Mouse (Mus musculus): Measurements from ENCODE around the gene Lrrtm3. TPM values are rescaled to one million over a fixed set of nuclear protein-coding genes. Genes with fewer than 3 reads are reported as not detected.

The Lrrtm3 gene
- total RNA-seq, 2 experiments from 2014 or later, result 0.48 to 0.56 TPM

GRCm38 (mm10) chr10:63908878-63909277 lies 181.2 kb downstream of the Lrrtm3 start:
- DNase-seq (ENCODE audit: low spot score in 2 of 2), result no peak

- DNase-seq (ENCODE audit: low spot score in 2 of 2), result no peak
Measured at GRCm38 (mm10) chr10:63899891-63900290, 190.2 kb downstream of the Lrrtm3 start.

GRCm38 (mm10) chr10:63894612-63895011 lies 195.5 kb downstream of the Lrrtm3 start:
- no peak for DNase-seq (ENCODE audit: low spot score in 2 of 2)

- DNase-seq (ENCODE audit: low spot score in 2 of 2), result no peak
Measured at GRCm38 (mm10) chr10:63886449-63887088, 203.5 kb downstream of the Lrrtm3 start.

GRCm38 (mm10) chr10:63880462-63880903 lies 209.6 kb downstream of the Lrrtm3 start:
- no peak for DNase-seq (ENCODE audit: low spot score in 2 of 2)

Other genes starting within 250 kb of the Lrrtm3 start
- gene Gm10118, start 162.8 kb downstream of the Lrrtm3 start, total RNA-seq (2021), result not detected